Mouse (Mus musculus): ENCODE measurements around the gene Ror1. TPM values are rescaled to one million over a fixed set of nuclear protein-coding genes. Genes with fewer than 3 reads are reported as not detected.

Ror1 gene
- polyA plus RNA-seq, 1 experiment, result 10.8 TPM

- no peak overlapping the region for H3K4me3 ChIP-seq (ENCODE audit: insufficient read depth, low read length)
- TF ChIP-seq CTCF (IDR thresholded peaks at IDR 0.05; ENCODE audit: borderline replicate concordance, insufficient read depth, low read length), result no peak
- no peak for TF ChIP-seq POLR2A (IDR thresholded peaks at IDR 0.05; ENCODE audit: low read depth, low read length)
Observed at GRCm38 (mm10) chr4:100252050-100252449, 156.5 kb downstream of the Ror1 start.

GRCm38 (mm10) chr4:100252646-100253045, 157.1 kb downstream of the Ror1 start:
- H3K4me1 ChIP-seq (ENCODE audit: control insufficient read depth, insufficient read depth, low read length), result no peaks in the 10 kb centered on the region

More at GRCm38 (mm10) chr4:100252050-100252449, 156.5 kb downstream of the Ror1 start:
- no peak overlapping the region for H3K27ac ChIP-seq (ENCODE audit: insufficient read depth, low read length)
- no peaks in the 10 kb centered on the region for H3K4me1 ChIP-seq (ENCODE audit: control insufficient read depth, insufficient read depth, low read length)

DNA sequence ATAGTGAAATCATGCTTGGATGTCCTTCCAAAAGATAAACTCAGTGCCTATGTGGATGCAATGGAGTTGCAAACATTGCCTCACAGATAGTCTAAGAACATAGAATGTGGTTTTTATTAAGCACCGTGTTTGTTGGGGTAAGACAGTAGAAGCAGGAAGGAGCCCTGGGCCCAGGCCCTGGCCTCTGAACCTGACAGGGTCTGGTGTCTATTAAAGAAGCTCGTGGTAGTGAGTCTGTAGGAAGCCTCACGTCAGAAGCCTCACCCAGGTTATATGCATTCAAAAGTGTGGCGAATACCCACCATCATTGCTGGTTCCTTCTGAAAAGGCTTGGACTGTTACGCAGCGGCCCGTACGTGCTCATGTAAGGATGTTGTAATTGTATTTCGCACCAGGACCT, 157.8 kb downstream of the Ror1 start:
- Histone ChIP-seq H3K27ac (ENCODE audit: insufficient read depth, low read length) (no peak overlapping the region), H3K4me3 (ENCODE audit: insufficient read depth, low read length) (no peak overlapping the region), H3K4me1 (ENCODE audit: control insufficient read depth, insufficient read depth, low read length) (no peaks in the 10 kb centered on the region)
- TF ChIP-seq CTCF (IDR thresholded peaks at IDR 0.05; ENCODE audit: borderline replicate concordance, insufficient read depth, low read length) (no peak), POLR2A (IDR thresholded peaks at IDR 0.05; ENCODE audit: low read depth, low read length) (no peak)

More at GRCm38 (mm10) chr4:100252646-100253045, 157.1 kb downstream of the Ror1 start:
- Histone ChIP-seq H3K4me3 (ENCODE audit: insufficient read depth, low read length) (no peak overlapping the region), H3K27ac (ENCODE audit: insufficient read depth, low read length) (no peak overlapping the region)
- TF ChIP-seq POLR2A (IDR thresholded peaks at IDR 0.05; ENCODE audit: low read depth, low read length) (no peak), CTCF (IDR thresholded peaks at IDR 0.05; ENCODE audit: borderline replicate concordance, insufficient read depth, low read length) (no peak)

DNA sequence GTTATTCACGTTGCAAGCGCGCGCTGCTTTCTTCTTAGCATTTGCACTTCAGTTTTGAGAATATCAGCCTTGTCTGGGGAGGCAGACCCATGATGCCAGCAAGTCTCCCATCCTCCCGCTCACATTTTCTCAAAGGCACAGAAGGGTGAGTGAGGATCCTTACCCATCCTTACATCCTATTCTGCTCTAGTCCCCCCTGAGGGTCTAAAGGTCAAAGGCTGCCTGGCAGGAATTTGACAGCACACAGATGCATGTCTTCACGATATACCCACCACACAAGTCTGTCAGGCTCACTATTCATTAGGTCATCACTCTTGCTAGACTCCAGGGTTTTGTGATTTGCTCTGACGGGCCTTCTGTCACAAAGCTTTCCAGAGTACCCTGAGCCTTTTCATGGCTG, 158.2 kb downstream of the Ror1 start:
- no peak overlapping the region for H3K4me3 ChIP-seq (ENCODE audit: insufficient read depth, low read length)
- H3K27ac ChIP-seq (ENCODE audit: insufficient read depth, low read length), result no peak overlapping the region
- H3K4me1 ChIP-seq (ENCODE audit: control insufficient read depth, insufficient read depth, low read length), result no peaks in the 10 kb centered on the region
- TF ChIP-seq POLR2A (IDR thresholded peaks at IDR 0.05; ENCODE audit: low read depth, low read length) (no peak), CTCF (IDR thresholded peaks at IDR 0.05; ENCODE audit: borderline replicate concordance, insufficient read depth, low read length) (no peak)

- Histone ChIP-seq H3K4me1 (ENCODE audit: control insufficient read depth, insufficient read depth, low read length) (no peaks in the 10 kb centered on the region), H3K27ac (ENCODE audit: insufficient read depth, low read length) (no peak overlapping the region), H3K4me3 (ENCODE audit: insufficient read depth, low read length) (no peak overlapping the region)
- no peak for TF ChIP-seq CTCF (IDR thresholded peaks at IDR 0.05; ENCODE audit: borderline replicate concordance, insufficient read depth, low read length)
- TF ChIP-seq POLR2A (IDR thresholded peaks at IDR 0.05; ENCODE audit: low read depth, low read length), result no peak
Observed at GRCm38 (mm10) chr4:100258462-100258861, 162.9 kb downstream of the Ror1 start.

DNA sequence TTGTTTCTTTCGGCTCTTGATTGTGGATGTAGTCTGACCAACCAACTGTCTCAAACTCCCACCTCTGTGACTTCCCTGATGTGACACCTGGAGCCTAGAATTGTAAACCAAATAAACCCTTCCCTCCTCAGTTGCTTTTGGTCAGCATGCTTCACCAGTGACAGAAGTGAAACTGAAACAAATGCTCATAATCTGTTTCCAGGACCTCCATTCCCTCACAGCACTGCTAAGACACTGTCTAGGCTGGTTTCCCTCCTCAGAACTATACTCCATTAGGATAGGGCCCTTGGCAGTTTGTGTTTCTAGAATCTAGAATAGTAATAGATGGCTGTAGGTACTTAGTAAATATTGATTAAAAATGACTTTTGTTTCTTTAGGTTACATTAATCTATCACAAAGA, 168.3 kb downstream of the Ror1 start:
- TF ChIP-seq POLR2A (IDR thresholded peaks at IDR 0.05; ENCODE audit: low read depth, low read length), result no peak
- no peak for TF ChIP-seq CTCF (IDR thresholded peaks at IDR 0.05; ENCODE audit: borderline replicate concordance, insufficient read depth, low read length)
- no peak overlapping the region for H3K4me3 ChIP-seq (ENCODE audit: insufficient read depth, low read length)
- no peaks in the 10 kb centered on the region for H3K4me1 ChIP-seq (ENCODE audit: control insufficient read depth, insufficient read depth, low read length)
- H3K27ac ChIP-seq (ENCODE audit: insufficient read depth, low read length), result no peak overlapping the region

DNA sequence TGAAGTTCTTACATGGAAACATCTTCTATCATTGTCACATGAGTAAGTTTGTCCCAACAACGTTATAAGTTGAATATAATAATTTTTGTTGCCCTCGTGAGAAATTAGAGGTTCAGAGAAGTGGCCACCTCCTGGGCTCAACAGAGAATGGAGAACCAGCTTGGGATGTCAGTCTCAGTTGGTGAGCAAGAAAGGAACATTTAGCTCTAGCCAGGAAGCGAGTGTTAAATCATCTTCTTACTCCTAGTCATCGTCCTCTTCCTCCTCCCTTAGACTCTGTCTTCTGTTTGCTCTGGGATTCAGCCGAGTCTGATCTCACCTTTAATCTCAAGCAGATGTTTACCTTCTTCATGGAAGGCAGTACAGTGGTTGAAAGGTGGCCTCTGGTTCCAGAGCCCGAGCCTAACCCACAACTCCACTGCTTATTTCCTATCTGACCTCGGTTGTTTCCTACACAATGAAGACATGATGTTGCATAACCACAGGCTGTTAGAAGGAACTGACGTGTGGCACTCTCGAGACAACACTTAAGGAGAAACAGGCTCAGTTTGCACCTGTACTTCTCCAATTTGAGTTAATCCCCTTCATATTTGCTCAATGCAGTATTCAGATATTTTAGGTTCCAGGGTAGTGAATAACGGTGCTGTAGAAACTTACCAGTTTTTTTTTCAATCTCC, 175.6 kb downstream of the Ror1 start:
- Histone ChIP-seq H3K27ac (ENCODE audit: insufficient read depth, low read length) (no peak overlapping the region), H3K4me1 (ENCODE audit: control insufficient read depth, insufficient read depth, low read length) (peaks cover 11% of the 10 kb centered on the region), H3K4me3 (ENCODE audit: insufficient read depth, low read length) (no peak overlapping the region)
- TF ChIP-seq POLR2A (IDR thresholded peaks at IDR 0.05; ENCODE audit: low read depth, low read length), result no peak
- TF ChIP-seq CTCF (IDR thresholded peaks at IDR 0.05; ENCODE audit: borderline replicate concordance, insufficient read depth, low read length), result no peak

DNA sequence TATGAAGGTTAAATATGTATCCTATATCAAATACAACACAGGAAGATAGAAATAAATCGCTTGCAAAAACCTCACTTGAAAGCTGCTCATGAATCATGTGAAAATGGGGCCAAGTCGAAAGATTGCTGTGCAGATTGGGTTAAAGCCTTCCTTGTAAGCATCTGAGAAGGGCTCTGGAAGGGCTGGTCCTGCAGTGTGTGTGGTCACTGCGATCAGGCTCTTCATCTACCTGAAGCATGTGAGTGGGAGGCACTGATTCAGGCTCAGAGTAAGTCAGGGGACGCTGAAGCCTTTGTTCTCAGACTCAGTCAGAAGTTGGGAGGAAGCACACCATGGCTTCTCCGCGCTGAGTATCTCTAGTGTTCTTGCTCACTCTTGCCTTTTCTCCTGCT, 176.1 kb downstream of the Ror1 start:
- H3K4me1 ChIP-seq (ENCODE audit: control insufficient read depth, insufficient read depth, low read length), result peaks cover 11% of the 10 kb centered on the region
- no peak overlapping the region for H3K27ac ChIP-seq (ENCODE audit: insufficient read depth, low read length)
- H3K4me3 ChIP-seq (ENCODE audit: insufficient read depth, low read length), result no peak overlapping the region
- no peak for TF ChIP-seq CTCF (IDR thresholded peaks at IDR 0.05; ENCODE audit: borderline replicate concordance, insufficient read depth, low read length)
- no peak for TF ChIP-seq POLR2A (IDR thresholded peaks at IDR 0.05; ENCODE audit: low read depth, low read length)

- Histone ChIP-seq H3K4me1 (ENCODE audit: control insufficient read depth, insufficient read depth, low read length) (peaks cover 11% of the 10 kb centered on the region), H3K27ac (ENCODE audit: insufficient read depth, low read length) (no peak overlapping the region), H3K4me3 (ENCODE audit: insufficient read depth, low read length) (no peak overlapping the region)
- TF ChIP-seq POLR2A (IDR thresholded peaks at IDR 0.05; ENCODE audit: low read depth, low read length) (no peak), CTCF (IDR thresholded peaks at IDR 0.05; ENCODE audit: borderline replicate concordance, insufficient read depth, low read length) (no peak)
Observed at GRCm38 (mm10) chr4:100273356-100273755, 177.8 kb downstream of the Ror1 start.

GRCm38 (mm10) chr4:100273807-100274480, 178.4 kb downstream of the Ror1 start:
- H3K4me1 ChIP-seq (ENCODE audit: control insufficient read depth, insufficient read depth, low read length), result peaks cover 11% of the 10 kb centered on the region
- H3K4me3 ChIP-seq (ENCODE audit: insufficient read depth, low read length), result no peak overlapping the region
- H3K27ac ChIP-seq (ENCODE audit: insufficient read depth, low read length), result no peak overlapping the region
- TF ChIP-seq CTCF (IDR thresholded peaks at IDR 0.05; ENCODE audit: borderline replicate concordance, insufficient read depth, low read length) (no peak), POLR2A (IDR thresholded peaks at IDR 0.05; ENCODE audit: low read depth, low read length) (no peak)

Data from embryonic fibroblast, embryonic 13.5 days (primary cell).